Mouse (Mus musculus): ENCODE data around the gene Usf1.

The Usf1 gene

GRCm38 (mm10) chr1:171413608-171414007, 2.5 kb downstream of the Usf1 start:
- in situ Hi-C loops (cut with MboI, MseI): no loop called here

- in situ Hi-C loops (cut with MboI, MseI): no loop called here
These were observed 7.5 kb downstream of the Usf1 start, which contains the start of gene Tstd1 for GRCm38 (mm10) chr1:171418660-171419059. Gene Tstd1, plus strand, starts transcription at chr1:171418872.

GRCm38 (mm10) chr1:171419291-171419882, 8.3 kb downstream of the Usf1 start:
- in situ Hi-C loops (cut with MboI, MseI): no loop called here

- in situ Hi-C loops (cut with MboI, MseI): no loop called here
These were observed 8.8 kb downstream of the Usf1 start for GRCm38 (mm10) chr1:171419905-171420304.

GRCm38 (mm10) chr1:171422504-171423095, 11.5 kb downstream of the Usf1 start:
- in situ Hi-C loops (cut with MboI, MseI): no loop called here

GRCm38 (mm10) chr1:171424638-171425037, 13.5 kb downstream of the Usf1 start:
- in situ Hi-C loops (cut with MboI, MseI): no loop called here

GRCm38 (mm10) chr1:171425126-171425525, 14.0 kb downstream of the Usf1 start:
- in situ Hi-C loops (cut with MboI, MseI): no loop called here

- in situ Hi-C loops (cut with MboI, MseI): no loop called here
These were observed 21.0 kb downstream of the Usf1 start for GRCm38 (mm10) chr1:171432158-171432557.

GRCm38 (mm10) chr1:171435288-171435814, 24.2 kb downstream of the Usf1 start:
- in situ Hi-C loops (cut with MboI, MseI): no loop called here

GRCm38 (mm10) chr1:171435974-171436373, 24.9 kb downstream of the Usf1 start:
- in situ Hi-C loops (cut with MboI, MseI): no loop called here

GRCm38 (mm10) chr1:171437264-171438013, 26.3 kb downstream of the Usf1 start, which contains the start of gene F11r:
Gene F11r, plus strand, starts transcription at chr1:171437535.
- in situ Hi-C loops (cut with MboI, MseI): no loop called here

GRCm38 (mm10) chr1:171438014-171438670, 27.0 kb downstream of the Usf1 start:
- in situ Hi-C loops (cut with MboI, MseI): no loop called here

- in situ Hi-C loops (cut with MboI, MseI): no loop called here
These were observed 28.0 kb downstream of the Usf1 start for GRCm38 (mm10) chr1:171439072-171439471.

- in situ Hi-C loops (cut with MboI, MseI): no loop called here
These were observed 29.1 kb downstream of the Usf1 start for GRCm38 (mm10) chr1:171440025-171440725.

- in situ Hi-C loops (cut with MboI, MseI): no loop called here
These were observed 30.6 kb downstream of the Usf1 start for GRCm38 (mm10) chr1:171441466-171442412.

GRCm38 (mm10) chr1:171442413-171442760, 31.3 kb downstream of the Usf1 start:
- in situ Hi-C loops (cut with MboI, MseI): no loop called here

- in situ Hi-C loops (cut with MboI, MseI): no loop called here
These were observed 33.9 kb downstream of the Usf1 start for GRCm38 (mm10) chr1:171445050-171445449.

- in situ Hi-C loops (cut with MboI, MseI): no loop called here
These were observed 35.7 kb downstream of the Usf1 start for GRCm38 (mm10) chr1:171446854-171447253.

- in situ Hi-C loops (cut with MboI, MseI): no loop called here
These were observed 36.6 kb downstream of the Usf1 start for GRCm38 (mm10) chr1:171447692-171448091.

- in situ Hi-C loops (cut with MboI, MseI): no loop called here
These were observed 38.9 kb downstream of the Usf1 start for GRCm38 (mm10) chr1:171450062-171450461.

Measured in regulatory T cell (primary cell).